Mouse (Mus musculus): ENCODE measurements around the gene Ccnd2.

DNA sequence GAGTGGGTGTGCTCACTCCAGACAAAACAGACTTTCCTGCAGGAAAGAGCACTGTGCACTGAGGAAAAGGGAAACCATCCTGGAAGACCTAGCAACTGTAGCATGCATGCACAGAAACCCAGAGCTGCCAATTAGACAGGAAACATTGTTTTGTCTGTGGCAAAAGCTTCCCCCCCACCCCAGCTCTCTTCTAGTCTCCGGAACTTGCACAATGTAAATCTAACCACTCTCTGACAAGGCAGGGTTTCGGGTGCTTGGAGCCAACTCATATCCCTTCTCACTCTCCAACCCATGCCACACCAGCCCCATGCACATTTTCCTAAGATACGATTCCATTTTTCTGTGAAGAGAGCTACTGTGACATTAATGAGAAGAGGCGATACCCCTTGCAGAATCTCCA is 13.7 kb upstream of the Ccnd2 start:
- TF ChIP-seq CTCF (IDR thresholded peaks at IDR 0.05; ENCODE audit: insufficient read depth, low read length) (no peak), POLR2A (IDR thresholded peaks at IDR 0.05; ENCODE audit: borderline replicate concordance, extremely low read depth, low read depth, low read length) (no peak)

Data from lung, adult 2 months (tissue).